Mouse (Mus musculus): ENCODE measurements at regions not wholly inside any gene's neighbourhood (a gene's known extent, or its start where the extent isn't known, plus 50 kb on each side); places are given as distances from the start of the nearest gene placed in this dataset.
"Not testable (repeated sequence)": the region's sequence is repeated elsewhere in the genome, so short reads cannot be mapped to it uniquely, and the experiment has no call there.

DNA sequence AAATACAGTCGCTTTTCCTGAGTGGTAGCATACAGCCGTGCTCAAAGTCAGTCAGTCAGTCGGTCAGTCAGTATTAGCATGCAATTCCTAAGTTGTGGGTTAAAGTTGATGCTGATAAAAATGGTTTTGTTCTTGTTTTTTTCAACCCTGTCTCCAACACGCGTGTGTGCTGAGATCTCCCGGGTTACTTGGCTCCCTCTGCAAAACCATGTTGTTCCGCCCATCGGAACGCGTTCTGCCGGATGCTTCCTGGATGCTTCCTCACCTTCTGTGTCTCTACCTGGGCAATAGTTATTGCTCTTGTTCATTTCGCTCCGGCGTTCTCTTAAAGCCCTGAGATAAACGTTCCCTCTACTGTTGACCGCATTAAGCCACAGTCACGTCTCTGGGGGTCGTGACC, 296.9 kb downstream of the Setd4 start:
- 87% methylated on average over 18 of the region's 18 CpGs for WGBS (ENCODE audit: insufficient replicate concordance)
- TF ChIP-seq CTCF (IDR thresholded peaks at IDR 0.05; ENCODE audit: low read depth): no peak
- TF ChIP-seq EP300 (IDR thresholded peaks at IDR 0.05; ENCODE audit: low read depth): no peak

DNA sequence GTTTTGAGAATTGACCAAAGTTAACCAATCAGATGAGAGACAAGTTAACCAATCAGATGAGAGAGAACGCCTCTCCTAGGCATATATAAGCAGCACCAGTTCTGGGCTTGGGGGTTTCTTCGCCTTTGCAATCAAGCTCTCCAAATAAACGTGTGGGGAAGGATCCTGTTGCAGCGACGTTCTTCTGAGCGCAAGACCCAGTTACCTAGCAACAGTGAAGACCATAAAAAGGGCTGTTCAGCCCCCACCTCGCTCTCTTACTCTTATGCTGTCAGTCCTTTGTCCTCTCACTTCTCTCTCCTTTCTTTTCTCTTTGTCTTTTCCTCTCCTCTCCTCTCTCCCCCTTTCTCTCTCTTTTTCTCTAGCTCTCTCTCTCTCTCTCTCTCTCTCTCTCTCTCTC, 297.7 kb downstream of the Setd4 start:
- H3K9ac ChIP-seq (replicated peaks); H3K27ac ChIP-seq (ENCODE audit: low read depth); H3K4me3 ChIP-seq (ENCODE audit: low read depth, low read length); ATAC-seq; H3K36me3 ChIP-seq (replicated peaks; ENCODE audit: insufficient read depth, low read length); DNase-seq; H3K27me3 ChIP-seq (ENCODE audit: insufficient read depth, low read length); H3K4me2 ChIP-seq (ENCODE audit: low read depth, low read length); H3K4me1 ChIP-seq (ENCODE audit: insufficient read depth); H3K9me3 ChIP-seq (ENCODE audit: low read length): not testable (repeated sequence)
- 64% methylated on average over 7 of the region's 7 CpGs for WGBS (ENCODE audit: insufficient replicate concordance)

More for the DNA sequence above, 296.9 kb downstream of the Setd4 start:
- peaks cover 4% of the 10 kb centered on the region; the same call in 1 of the 2 replicates for H3K9me3 ChIP-seq (ENCODE audit: low read length)
- H3K36me3 ChIP-seq (replicated peaks; ENCODE audit: insufficient read depth, low read length): no peaks in the 10 kb centered on the region
- H3K4me2 ChIP-seq (ENCODE audit: low read depth, low read length): no peak overlapping the region
- no peaks in the 10 kb centered on the region for H3K27me3 ChIP-seq (ENCODE audit: insufficient read depth, low read length)
- DNase-seq (no peak), ATAC-seq (no peak)
- no peak overlapping the region for H3K4me3 ChIP-seq (ENCODE audit: low read depth, low read length)
- no peak overlapping the region for H3K27ac ChIP-seq (ENCODE audit: low read depth)
- H3K9ac ChIP-seq (replicated peaks): no peak overlapping the region
- H3K4me1 ChIP-seq (ENCODE audit: insufficient read depth): no peaks in the 10 kb centered on the region

DNA sequence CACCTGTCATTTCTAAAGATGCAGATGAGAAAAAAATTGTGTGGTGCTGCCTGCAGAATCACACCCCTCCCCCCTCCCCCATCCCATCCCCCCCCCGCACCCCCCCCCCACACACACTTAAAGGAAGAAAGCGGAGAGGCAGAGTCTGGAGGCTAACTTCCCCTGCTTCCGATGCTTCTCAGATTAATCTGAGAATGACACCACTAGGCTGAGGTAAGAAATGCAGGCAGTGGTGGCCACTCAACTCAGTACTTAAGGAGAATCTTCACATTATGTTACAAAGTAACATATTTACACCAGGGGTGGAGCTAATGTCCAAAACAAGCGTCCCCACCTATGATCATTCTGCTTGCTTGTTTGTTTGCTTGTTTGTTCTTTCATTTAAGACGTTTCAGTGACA, 309.4 kb downstream of the Setd4 start:
- DNase-seq: no peak
- Histone ChIP-seq H3K4me1 (ENCODE audit: insufficient read depth) (no peaks in the 10 kb centered on the region), H3K9me3 (ENCODE audit: low read length) (no peaks in the 10 kb centered on the region), H3K27ac (ENCODE audit: low read depth) (no peak overlapping the region), H3K27me3 (ENCODE audit: insufficient read depth, low read length) (peaks cover 4% of the 10 kb centered on the region; the same call in 1 of the 2 replicates), H3K4me3 (ENCODE audit: low read depth, low read length) (no peak overlapping the region), H3K4me2 (ENCODE audit: low read depth, low read length) (no peak overlapping the region), H3K36me3 (replicated peaks; ENCODE audit: insufficient read depth, low read length) (no peaks in the 10 kb centered on the region), H3K9ac (replicated peaks) (no peak overlapping the region)
- WGBS (ENCODE audit: insufficient replicate concordance): 30% methylated on average over 4 of the region's 5 CpGs
- TF ChIP-seq CTCF (IDR thresholded peaks at IDR 0.05; ENCODE audit: low read depth) (peak; percentile 32; the same call in 1 of the 2 replicates), EP300 (IDR thresholded peaks at IDR 0.05; ENCODE audit: low read depth) (no peak)
- ATAC-seq: no peak

DNA sequence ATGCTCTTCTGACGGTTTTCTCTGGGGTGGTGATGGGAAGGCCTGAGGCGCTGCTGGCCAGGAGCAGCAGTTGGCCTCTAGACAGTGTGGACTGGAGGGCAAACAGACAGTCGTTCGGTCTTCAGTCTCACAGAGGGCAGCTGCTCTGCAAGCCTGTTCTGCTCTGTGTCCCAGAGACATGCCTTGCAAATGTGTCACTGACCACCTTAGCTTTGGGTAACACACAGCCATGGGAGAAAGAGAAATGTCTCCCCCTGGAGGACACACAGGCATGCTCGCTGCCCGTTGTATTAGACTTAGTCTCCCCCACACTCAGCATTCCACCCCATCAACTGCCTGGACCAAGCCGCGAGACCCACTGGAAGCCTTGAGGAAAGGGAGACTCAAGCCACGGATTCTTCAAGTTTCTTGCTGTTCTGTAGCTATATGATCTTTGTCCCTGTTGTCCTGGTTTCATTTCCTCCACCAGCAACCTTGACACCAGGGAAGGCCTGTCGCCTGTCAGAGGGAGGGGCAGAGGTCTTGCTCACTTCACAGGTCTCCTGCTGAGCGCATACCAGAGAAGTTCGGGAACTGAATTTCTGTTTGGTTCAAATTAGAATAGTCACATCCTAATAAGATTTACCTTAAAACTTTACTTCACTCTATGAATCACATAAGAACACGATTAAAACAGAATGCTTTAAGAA, 310.8 kb downstream of the Setd4 start:
- no peak overlapping the region for H3K4me2 ChIP-seq (ENCODE audit: low read depth, low read length)
- TF ChIP-seq EP300 (IDR thresholded peaks at IDR 0.05; ENCODE audit: low read depth) (no peak), CTCF (IDR thresholded peaks at IDR 0.05; ENCODE audit: low read depth) (peak; percentile 86)
- no peaks in the 10 kb centered on the region for H3K4me1 ChIP-seq (ENCODE audit: insufficient read depth)
- 19% methylated on average over 13 of the region's 13 CpGs for WGBS (ENCODE audit: insufficient replicate concordance)
- H3K9ac ChIP-seq (replicated peaks): no peak overlapping the region
- ATAC-seq (no peak), DNase-seq (peak; percentile 59)
- no peak overlapping the region for H3K27ac ChIP-seq (ENCODE audit: low read depth)
- H3K9me3 ChIP-seq (ENCODE audit: low read length): no peaks in the 10 kb centered on the region
- H3K4me3 ChIP-seq (ENCODE audit: low read depth, low read length): no peak overlapping the region
- H3K36me3 ChIP-seq (replicated peaks; ENCODE audit: insufficient read depth, low read length): no peaks in the 10 kb centered on the region
- peaks cover 4% of the 10 kb centered on the region; the same call in 1 of the 2 replicates for H3K27me3 ChIP-seq (ENCODE audit: insufficient read depth, low read length)

DNA sequence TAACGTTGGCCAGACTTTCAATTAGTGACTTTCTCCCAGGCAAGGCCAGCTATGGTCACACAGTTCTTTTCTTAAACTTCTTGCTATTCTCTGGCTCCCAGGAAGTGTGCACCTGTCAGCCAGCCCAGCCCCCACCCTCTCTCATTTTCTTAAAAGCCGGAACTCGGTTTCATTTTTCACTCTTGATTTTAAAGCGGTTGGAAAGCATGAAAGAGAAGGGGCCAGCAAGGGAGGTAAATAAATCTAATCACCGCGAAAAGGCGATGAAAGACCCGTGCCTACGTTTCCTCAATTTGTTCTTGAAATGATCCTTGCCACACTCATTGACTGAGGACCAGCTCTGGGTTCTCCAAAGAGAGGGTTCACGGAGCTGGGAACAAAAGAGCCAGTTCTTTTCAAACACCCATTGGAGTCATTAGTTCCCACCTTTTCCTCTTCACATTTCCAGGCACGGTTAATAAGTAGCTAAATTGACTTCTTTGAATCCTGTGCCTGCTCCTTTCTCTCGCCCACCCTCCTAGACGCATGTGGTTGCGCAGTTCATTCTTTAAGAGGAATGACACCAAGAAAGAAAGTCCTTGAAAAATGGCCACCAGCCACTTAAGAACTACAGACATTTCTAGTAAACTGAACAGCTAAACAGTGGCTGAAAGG, 311.6 kb downstream of the Setd4 start:
- WGBS (ENCODE audit: insufficient replicate concordance): 64% methylated on average over 14 of the region's 14 CpGs

DNA sequence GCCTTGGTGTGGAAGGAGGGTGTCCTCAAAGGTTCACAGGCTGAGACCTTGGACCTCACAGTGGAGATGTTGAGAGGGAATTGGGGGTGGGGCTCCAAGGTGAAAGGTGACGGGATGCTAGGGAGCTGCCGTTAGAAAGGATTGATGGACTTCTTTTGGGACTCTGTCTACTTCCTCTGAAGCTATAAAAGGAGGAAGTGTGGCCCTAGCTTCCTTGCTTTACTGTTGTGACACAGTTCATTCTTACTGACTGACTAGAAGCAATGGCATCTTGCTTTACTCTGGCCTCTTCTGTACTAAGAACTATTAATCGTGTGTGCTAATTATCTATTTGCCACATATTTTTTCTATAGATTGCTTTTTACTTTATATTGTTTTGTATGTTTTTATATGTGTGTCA, 315.8 kb downstream of the Setd4 start:
- Histone ChIP-seq H3K4me1 (ENCODE audit: insufficient read depth) (no peaks in the 10 kb centered on the region), H3K27me3 (ENCODE audit: insufficient read depth, low read length) (peaks cover 4% of the 10 kb centered on the region; the same call in 1 of the 2 replicates), H3K36me3 (replicated peaks; ENCODE audit: insufficient read depth, low read length) (no peaks in the 10 kb centered on the region), H3K9me3 (ENCODE audit: low read length) (no peaks in the 10 kb centered on the region), H3K4me2 (ENCODE audit: low read depth, low read length) (no peak overlapping the region), H3K27ac (ENCODE audit: low read depth) (no peak overlapping the region), H3K4me3 (ENCODE audit: low read depth, low read length) (no peak overlapping the region), H3K9ac (replicated peaks) (no peak overlapping the region)
- DNase-seq (no peak), ATAC-seq (no peak)
- 35% methylated on average over 3 of the region's 3 CpGs for WGBS (ENCODE audit: insufficient replicate concordance)
- TF ChIP-seq EP300 (IDR thresholded peaks at IDR 0.05; ENCODE audit: low read depth) (no peak), CTCF (IDR thresholded peaks at IDR 0.05; ENCODE audit: low read depth) (no peak)

More for the DNA sequence above, 311.6 kb downstream of the Setd4 start:
- Histone ChIP-seq H3K27ac (ENCODE audit: low read depth) (no peak overlapping the region), H3K4me1 (ENCODE audit: insufficient read depth) (no peaks in the 10 kb centered on the region), H3K9me3 (ENCODE audit: low read length) (no peaks in the 10 kb centered on the region), H3K4me2 (ENCODE audit: low read depth, low read length) (no peak overlapping the region), H3K9ac (replicated peaks) (no peak overlapping the region), H3K4me3 (ENCODE audit: low read depth, low read length) (no peak overlapping the region), H3K36me3 (replicated peaks; ENCODE audit: insufficient read depth, low read length) (no peaks in the 10 kb centered on the region), H3K27me3 (ENCODE audit: insufficient read depth, low read length) (peaks cover 4% of the 10 kb centered on the region; the same call in 1 of the 2 replicates)
- TF ChIP-seq CTCF (IDR thresholded peaks at IDR 0.05; ENCODE audit: low read depth) (no peak), EP300 (IDR thresholded peaks at IDR 0.05; ENCODE audit: low read depth) (no peak)
- DNase-seq: no peak
- ATAC-seq: no peak
